Mouse (Mus musculus): ENCODE data around the gene Plxnd1. TPM values are rescaled to one million over a fixed set of nuclear protein-coding genes. Genes with fewer than 3 reads are reported as not detected.

Gene Plxnd1
- 151 and 156 TPM in 2 replicates for total RNA-seq (2015)
- 88.0 and 90.9 TPM in 2 replicates for total RNA-seq (2017)

GRCm38 (mm10) chr6:115994877-115995520, at the start of gene Plxnd1:
TSS of gene Plxnd1 (minus strand) at chr6:115995005.
- ATAC-seq (ENCODE audit: poor library complexity, severe bottlenecking) = peak; percentile 86

DNA sequence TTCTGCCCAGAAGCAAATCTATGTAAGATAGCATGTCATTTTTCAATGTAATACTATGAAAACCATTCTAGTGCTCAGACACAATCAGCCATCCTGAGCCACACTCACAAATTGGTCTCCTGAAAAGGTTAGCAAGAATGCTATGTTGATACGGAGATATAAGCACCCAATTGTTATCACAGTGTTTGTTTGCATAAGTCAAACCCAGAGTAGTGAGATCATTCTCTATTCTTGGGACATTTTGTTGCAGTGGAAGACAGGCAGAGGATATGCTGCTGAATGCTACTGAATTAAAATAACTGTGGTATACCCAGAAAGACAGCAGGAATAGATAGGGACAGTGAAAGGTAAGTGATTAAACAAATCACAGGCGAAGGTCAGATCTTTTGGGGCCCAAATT, 49.2 kb upstream of the Plxnd1 start:
- no peak for ATAC-seq (ENCODE audit: poor library complexity, severe bottlenecking)

DNA sequence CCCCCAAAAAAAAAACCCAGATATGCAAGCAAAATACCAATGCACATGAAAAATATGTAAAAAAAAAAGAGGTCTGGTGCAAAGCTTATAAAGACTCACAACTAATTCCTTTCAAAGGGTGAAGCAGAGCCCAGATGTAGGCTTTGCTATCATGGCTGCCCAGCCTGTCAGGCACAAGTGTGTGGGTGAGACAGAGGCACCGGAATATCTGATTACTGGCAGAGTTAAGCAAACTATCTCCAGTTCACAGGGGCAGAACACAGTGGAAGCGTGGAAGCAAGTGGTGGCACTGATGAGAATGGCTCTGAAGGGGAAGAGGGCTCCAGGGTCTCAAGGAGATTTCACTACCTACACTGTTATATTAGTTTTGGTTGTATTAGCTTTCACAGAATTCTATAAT, 43.4 kb upstream of the Plxnd1 start:
- ATAC-seq (ENCODE audit: poor library complexity, severe bottlenecking) = no peak

- peak; percentile 47 for ATAC-seq (ENCODE audit: poor library complexity, severe bottlenecking)
These were observed 42.6 kb upstream of the Plxnd1 start for GRCm38 (mm10) chr6:116037281-116037831.

DNA sequence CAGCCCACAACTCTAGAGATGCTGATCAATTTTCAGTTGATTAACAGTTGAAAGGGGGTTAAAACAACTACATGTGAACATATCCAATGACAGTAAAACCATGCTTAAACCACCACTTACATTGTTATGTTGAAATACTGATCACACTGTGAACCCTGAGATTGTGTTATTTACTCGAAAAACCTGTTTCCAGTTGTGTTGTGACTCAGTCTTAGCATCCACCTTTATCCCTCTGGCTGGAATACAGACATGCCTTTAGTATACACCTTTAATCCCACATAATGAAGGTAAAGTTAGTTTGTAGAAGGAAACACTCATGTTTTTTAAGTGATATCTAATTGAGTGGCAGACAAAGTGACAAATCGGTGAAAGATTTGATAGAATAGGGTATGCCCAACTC, 41.8 kb upstream of the Plxnd1 start:
- ATAC-seq (ENCODE audit: poor library complexity, severe bottlenecking) = no peak

- no peak for ATAC-seq (ENCODE audit: poor library complexity, severe bottlenecking)
These were observed 36.2 kb upstream of the Plxnd1 start for GRCm38 (mm10) chr6:116031052-116031451.

GRCm38 (mm10) chr6:116024666-116025065, 29.9 kb upstream of the Plxnd1 start:
- no peak for ATAC-seq (ENCODE audit: poor library complexity, severe bottlenecking)

GRCm38 (mm10) chr6:116021961-116022485, 27.2 kb upstream of the Plxnd1 start:
- ATAC-seq (ENCODE audit: poor library complexity, severe bottlenecking) = peak; percentile 33; the same call in 1 of the 2 replicates

DNA sequence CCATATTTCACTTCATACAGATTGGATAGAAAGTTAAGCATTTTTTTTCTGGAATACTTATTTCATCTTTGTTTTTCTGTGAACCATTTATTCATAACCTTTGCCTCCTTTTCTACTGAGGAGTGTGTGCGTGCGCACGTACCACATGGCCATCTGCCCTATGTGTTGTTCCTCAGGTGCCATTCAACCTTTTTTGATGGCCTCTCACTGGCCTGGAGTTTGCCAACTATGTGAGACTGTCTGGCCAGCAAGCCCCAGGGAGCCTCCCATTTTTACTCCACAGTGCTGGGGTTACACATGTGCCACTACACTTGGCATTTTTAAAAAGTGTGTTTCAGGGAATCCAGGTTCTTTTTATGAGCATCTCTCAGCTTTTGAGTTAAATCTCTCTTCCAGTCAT, 21.1 kb upstream of the Plxnd1 start:
- no peak for ATAC-seq (ENCODE audit: poor library complexity, severe bottlenecking)

DNA sequence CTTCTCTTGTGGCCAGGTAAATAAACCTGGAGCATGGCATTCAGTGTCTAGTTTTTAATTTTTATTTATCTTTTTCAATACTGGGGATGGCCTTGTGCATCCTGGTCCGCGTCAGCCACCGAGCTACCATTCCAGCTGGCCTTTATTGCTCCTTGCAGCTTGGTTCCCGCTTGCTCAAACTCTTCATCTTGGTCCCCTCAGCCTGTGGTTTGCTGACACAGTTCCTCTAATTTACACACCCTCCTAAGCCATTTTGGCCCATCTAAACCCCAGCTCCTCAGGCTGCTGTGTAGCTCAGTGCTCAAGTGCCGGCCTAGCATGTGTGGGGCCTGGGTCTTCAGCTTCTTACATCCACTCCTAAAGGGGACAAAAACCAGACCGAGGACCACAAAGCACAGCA, 19.3 kb upstream of the Plxnd1 start:
- ATAC-seq (ENCODE audit: poor library complexity, severe bottlenecking) = peak; percentile 66

GRCm38 (mm10) chr6:116013687-116014086, 18.9 kb upstream of the Plxnd1 start:
- ATAC-seq (ENCODE audit: poor library complexity, severe bottlenecking) = peak; percentile 77

DNA sequence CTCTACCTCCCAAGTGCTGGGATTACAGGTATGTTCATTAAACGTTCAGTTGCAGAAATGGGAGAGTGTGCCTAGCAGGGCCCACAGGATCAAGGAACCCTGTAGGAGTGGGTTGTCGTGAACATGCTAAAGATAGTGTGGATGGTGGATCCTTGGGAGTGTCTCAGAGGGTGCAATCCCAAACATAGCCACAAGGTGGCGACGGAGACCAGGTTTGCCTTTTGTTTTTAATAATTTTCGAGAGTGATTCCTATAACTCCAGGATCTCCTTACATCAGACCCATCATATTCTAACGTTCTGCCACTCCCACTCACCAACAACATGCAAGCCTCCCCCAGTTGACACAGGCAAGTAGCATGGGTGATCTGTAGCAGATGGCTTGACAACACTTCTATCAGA, 15.7 kb upstream of the Plxnd1 start:
- peak; percentile 43 for ATAC-seq (ENCODE audit: poor library complexity, severe bottlenecking)

DNA sequence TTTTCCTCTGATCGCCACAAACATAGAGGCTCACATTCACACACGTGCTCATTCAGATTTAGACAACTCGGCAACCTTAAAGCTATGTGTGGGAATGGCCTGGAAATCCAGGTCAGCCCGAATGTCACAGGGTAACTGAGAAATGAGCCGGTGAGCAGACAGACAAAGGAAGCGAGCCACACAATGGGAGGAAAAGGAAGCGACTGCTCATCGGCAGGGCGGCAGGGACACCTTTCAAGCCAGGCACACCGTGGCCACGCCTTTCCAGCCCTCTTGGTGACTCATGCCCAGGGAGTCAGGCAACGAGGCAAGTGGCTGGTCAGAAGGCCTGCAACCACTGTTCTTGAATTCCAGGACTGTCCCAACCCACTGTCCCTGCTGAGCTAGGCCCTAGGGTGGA, 14.6 kb upstream of the Plxnd1 start:
- no peak for ATAC-seq (ENCODE audit: poor library complexity, severe bottlenecking)

- peak; percentile 39 for ATAC-seq (ENCODE audit: poor library complexity, severe bottlenecking)
These were observed 12.9 kb upstream of the Plxnd1 start for GRCm38 (mm10) chr6:116007561-116008173.

DNA sequence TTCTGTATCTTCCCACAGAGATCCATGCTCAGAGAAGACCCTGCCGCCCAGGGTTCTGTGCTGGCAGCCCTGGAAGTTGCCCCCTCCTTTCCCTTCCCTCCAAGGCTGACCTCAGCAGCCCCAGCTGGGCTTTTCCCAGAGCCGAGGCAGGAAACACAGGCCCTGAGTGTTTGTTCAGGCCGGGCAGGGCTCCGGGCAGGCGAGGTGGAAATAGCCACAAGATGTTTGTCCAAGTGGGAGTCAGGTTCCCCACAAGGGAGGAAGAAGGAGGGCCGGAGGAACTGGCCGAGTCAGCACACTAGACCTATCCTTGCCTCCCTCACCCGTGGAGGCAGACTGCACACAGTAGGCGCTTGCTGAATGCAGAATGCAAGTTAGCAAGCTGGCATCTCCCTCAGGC, 11.9 kb upstream of the Plxnd1 start:
- no peak for ATAC-seq (ENCODE audit: poor library complexity, severe bottlenecking)

GRCm38 (mm10) chr6:116005959-116006288, 11.1 kb upstream of the Plxnd1 start:
- no peak for ATAC-seq (ENCODE audit: poor library complexity, severe bottlenecking)

GRCm38 (mm10) chr6:116005275-116005958, 10.6 kb upstream of the Plxnd1 start:
- no peak for ATAC-seq (ENCODE audit: poor library complexity, severe bottlenecking)

- ATAC-seq (ENCODE audit: poor library complexity, severe bottlenecking) = peak; percentile 79
These were observed 9.9 kb upstream of the Plxnd1 start for GRCm38 (mm10) chr6:116004716-116005115.

DNA sequence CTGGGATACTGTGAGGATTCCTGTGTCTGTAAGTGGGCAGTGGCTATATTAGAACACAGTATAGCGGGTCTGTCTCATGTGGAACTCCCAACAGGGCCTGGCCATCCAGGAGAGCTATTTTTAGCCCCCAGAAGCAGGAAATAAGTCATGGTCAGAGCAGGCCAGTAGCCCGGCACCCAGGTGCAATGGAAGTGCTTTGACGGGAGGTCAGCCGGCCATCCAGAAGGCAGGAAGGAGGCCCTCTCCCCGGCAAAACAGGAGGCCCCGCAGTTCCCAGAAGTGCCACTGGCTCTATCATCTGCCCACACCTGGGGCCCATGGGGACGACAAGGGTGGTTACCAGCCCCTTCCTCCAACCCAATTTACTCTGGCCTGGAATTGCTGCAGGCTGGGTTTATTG, 9.3 kb upstream of the Plxnd1 start:
- ATAC-seq (ENCODE audit: poor library complexity, severe bottlenecking) = no peak

DNA sequence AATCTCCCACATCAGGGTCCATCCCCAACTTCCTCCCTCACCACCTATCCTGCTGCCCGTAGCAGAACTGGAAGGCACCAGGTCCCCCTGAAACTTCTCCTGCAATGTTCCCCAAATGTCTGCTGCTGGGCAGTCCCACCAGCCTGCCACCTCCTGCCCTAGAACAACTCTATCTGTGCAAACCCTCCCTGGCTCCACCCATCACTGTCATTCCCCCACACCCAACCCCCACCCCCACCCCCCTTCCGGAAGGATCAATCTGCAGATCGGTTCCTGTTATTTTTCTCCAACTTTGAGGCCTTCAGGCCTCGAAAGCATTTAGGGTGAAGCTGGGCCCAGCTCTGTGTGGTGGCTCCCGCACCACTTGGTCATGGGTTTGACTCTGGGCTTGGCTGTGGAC, 8.7 kb upstream of the Plxnd1 start:
- peak; percentile 67 for ATAC-seq (ENCODE audit: poor library complexity, severe bottlenecking)

DNA sequence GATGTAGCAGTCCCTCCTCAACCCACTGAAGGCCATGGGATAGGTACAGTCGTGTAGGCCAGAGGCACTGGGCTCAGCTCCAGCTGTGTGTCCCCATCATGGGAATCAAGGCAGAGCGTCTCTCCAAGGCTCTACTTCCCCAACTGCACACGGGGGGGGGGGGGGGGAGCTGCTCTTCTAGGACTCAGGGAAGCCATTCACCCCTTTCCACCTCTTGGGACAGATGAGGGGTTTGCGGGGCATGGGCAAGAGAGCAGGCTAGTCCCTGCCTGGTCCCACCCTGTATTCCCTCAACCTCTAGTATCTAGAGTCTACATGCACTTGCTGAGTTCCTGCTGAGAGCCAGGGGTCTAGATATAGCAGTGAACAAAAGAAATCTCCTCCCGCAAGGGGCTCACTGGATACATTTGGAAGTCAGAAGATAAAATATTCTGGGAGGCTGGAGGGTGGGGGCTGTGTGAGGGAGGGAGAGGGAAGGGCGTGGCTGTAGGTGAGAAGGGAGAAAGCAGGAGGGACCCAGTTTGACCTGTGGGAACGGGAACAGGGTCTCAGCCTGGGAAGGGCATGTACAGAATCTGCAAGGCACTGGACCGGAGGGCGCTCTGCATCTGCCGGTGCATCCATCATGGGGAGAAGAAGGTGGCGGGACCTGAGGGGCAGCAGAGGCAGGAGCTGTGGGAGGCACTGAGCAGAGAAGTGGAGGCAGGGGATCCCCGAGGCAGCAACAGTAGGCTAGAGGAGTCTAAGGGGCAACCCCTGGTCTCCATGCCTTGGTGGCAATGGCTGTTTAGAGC, 7.7 kb upstream of the Plxnd1 start:
- ATAC-seq (ENCODE audit: poor library complexity, severe bottlenecking) = no peak
